Mouse (Mus musculus): Measurements from ENCODE around the gene Mapkapk5.

Gene Mapkapk5

DNA sequence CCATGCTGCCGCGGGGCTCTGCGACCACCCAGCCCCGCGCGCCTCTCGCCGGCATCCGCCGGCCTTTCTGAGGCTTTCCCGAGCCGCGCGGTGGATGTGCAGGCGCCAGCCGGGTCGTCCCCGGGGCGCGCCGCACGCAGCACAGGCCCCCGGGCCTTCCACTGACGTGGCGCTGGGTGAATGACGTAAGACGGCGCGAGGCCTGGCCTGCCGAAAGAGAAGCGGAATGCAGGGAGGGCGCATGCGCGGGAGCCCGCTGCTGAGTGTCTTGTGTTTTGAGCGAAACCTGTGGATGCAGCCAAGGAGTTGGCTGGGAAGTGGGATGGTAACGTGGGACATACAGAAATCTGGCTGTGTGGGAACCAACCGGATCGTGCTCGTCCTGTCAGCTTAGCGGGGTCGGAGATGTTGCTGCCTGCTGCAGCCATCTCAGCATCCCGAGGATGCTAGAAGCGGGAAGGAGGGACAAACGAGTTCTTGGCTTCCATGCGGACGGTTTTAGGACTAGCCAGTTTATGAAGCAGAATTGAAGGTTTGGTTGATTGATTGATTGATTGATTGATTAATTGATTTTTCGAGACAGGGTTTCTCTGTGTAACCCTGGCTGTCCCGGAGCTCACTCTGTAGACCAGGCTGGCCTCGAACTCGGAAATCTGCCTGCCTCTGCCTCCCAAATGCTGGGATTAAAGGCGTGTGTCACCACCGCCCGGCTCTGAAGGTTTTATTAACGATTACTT is at the start of gene Mapkapk5:
Gene Mapkapk5, minus strand, starts transcription at position 113 of the 737 bp plus-strand sequence.
- DNase-seq: peak; percentile 98

GRCm38 (mm10) chr5:121594714-121595313 is 49.1 kb upstream of the Mapkapk5 start:
- no peak for DNase-seq

DNA sequence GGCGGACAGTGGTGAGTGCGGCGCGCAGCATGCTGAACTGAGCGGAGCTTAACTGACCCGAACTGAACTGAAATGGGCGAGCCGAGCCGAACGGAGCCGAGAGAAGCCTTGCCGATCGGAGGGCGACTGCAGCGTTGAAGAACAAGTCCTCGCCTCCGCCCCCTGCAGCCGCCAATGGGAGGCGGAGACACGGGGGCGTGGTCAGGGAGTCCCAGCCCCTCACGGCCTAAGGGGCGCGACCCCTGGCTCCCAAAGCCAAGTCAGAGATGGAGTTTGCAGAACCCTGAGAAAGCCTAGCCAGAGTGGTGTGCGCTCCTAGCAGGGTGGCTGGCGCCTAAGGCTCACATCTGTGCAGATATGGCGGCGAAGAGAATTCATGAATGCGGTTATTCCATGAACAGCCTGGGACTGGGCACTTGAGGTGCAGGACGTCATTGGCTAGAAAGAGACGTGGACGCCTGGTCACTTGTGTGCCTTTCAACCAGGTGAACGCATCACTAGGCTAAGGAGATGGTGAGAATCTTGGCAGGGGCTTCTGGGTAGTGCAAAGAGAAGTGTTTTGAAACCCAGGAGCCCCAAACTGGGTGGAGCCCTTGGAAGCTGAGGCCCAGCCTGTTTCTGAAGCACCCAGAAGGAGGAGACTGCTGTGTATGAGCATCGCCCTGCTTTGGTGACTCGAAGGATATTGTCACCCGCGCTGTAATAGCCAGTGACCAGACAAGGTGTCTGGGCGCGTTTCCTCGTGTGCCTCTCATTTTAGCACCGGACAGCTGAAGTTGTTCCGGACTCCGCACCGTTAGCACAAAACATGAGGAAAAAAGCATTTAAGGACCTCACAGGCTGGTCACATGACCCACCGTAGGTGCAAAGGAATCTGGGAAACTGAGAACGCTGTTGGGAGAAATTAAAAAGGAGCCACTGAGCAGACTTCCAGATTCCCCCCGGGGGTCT is 48.0 kb upstream of the Mapkapk5 start, which contains the start of gene Aldh2:
Gene Aldh2, minus strand, starts transcription at position 374 of the 951 bp plus-strand sequence.
- peak; percentile 75 for DNase-seq

GRCm38 (mm10) chr5:121592816-121593407 is 47.2 kb upstream of the Mapkapk5 start:
- peak; percentile 13 for DNase-seq

- no peak for DNase-seq
Measured at GRCm38 (mm10) chr5:121592064-121592815, 46.5 kb upstream of the Mapkapk5 start.

DNA sequence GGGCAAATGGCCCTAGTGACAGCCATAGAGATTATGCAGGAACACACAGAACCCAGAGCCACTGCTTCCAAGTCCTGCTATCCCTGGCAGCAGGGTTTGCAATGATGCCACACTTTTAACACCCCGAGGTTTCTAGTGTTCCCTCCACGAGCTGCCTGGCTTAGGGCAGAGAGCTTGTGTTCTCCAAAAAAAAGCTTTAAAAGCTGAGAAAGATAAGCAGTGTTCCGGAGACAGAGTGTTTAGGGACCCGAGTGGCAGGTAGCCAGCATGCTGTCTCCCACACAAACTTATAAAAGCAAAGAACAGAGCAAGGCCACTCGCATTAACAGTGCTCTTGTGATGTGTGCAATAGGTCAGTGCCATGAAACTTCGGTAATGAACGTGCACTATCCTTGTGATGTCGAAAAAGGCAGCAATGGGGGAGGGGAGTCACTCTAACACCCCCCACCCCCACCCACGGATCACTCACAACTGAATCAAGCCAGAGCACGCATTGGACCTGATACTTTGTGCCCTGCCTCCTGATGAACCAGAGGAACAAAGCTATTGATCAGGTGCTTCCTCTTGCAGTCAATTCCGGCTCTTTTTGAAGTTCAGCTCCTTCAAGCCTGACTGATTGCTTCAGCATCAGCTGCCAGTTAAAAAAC is 45.8 kb upstream of the Mapkapk5 start:
- DNase-seq: no peak

DNA sequence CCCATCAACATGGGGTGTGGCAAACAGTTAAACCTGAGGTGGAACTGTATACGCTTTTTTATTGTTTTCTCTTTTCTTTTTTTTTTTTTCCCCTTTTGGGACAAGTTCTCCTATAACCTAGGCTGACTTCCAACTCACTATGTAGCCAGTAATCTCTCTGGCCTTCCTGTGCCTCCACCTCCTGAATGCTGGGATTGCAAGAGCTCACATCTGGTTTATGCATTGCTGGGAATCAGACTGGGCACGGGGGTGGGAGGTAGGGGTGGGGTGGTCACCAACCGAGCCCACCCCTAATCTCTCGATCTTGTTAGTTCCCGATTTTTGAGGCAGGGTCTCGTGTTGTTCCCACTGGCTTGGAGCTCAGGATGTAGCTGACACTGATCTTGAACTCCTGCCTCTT is 44.2 kb upstream of the Mapkapk5 start:
- DNase-seq: no peak

DNA sequence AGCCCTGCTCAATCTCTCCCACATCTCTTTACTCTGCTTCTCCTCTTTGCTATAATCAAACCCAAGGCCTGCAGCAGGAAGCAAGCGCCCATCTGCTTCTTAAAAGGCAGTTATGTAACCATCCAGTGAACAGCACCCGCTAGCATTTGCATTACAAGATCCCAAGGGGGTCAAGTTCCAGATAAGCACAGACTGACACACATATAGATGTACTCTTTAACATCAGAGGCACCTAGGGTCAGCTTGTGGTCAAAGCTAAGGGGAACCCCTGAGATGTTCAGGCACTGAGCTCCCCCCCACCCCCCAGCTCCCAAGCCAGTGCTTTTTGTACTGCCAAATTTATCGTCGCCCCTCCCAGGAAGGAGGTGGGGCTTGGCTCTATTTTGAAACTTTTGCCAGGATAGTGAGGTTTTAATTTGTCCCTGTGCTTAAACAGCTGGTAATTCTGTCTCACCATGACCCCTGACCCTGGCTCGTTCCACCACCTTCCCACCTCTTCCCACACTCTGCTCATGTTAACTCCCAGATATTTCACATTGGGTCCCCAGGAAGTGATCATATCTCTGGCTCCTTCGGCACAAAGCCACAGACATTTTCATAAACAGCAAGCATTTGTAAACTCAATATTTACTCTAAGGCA is 40.8 kb upstream of the Mapkapk5 start:
- no peak for DNase-seq

GRCm38 (mm10) chr5:121585699-121586098 is 40.0 kb upstream of the Mapkapk5 start:
- no peak for DNase-seq

DNA sequence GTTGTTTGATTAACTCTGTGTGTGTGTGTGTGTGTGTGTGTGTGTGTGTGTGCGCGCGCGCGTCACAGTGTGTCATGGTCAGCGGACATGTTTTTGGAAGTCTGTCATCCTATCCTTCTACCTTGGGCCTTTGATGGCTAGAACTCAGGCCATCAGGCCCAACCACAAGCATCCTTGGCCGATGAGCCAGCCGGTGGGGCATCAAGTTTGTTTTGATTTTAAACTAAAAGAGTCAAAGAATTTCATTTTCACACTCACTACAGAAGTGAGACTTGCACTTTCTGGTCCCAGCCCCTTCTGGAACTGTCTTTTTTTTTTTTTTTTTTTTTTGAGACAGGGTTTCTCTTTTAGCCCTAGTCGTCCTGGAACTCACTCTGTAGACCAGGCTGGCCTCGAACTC is 39.3 kb upstream of the Mapkapk5 start:
- DNase-seq: no peak

GRCm38 (mm10) chr5:121583765-121584501 is 38.2 kb upstream of the Mapkapk5 start:
- DNase-seq: peak; percentile 63

- no peak for DNase-seq
Measured at GRCm38 (mm10) chr5:121581945-121582344, 36.2 kb upstream of the Mapkapk5 start.

DNA sequence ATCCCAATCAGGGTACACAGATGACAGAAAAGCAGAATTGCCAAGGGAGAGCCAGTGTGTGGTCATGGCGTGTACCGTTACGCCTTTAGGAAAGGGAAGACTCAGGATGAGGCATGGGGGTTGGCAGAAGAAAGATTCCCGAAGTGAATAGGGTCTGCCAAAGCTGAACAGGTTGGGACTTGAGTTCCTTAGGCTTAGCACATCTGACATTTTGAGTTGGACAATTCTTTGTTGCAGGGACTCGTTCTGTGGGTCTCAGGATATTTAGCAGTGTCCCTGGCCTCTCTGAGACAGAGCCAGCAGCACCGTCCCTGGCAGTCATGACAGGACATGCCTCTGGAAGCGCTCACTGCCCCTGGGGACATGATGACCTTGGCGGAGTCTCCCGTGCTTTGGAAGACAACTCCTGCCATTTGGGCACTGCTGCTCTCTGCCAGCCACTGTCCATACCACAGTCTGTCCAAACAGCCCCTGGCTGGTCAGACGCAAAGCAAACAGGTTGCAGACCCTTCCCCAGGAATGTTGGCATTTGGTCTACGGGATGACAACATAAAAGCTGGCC is 31.3 kb upstream of the Mapkapk5 start:
- DNase-seq: no peak

- DNase-seq: no peak
Measured at GRCm38 (mm10) chr5:121575867-121576266, 30.2 kb upstream of the Mapkapk5 start.

GRCm38 (mm10) chr5:121574145-121574544 is 28.4 kb upstream of the Mapkapk5 start:
- DNase-seq: no peak

- no peak for DNase-seq
Measured at GRCm38 (mm10) chr5:121570787-121571186, 25.1 kb upstream of the Mapkapk5 start.

GRCm38 (mm10) chr5:121569881-121570420 is 24.2 kb upstream of the Mapkapk5 start:
- DNase-seq: no peak

DNA sequence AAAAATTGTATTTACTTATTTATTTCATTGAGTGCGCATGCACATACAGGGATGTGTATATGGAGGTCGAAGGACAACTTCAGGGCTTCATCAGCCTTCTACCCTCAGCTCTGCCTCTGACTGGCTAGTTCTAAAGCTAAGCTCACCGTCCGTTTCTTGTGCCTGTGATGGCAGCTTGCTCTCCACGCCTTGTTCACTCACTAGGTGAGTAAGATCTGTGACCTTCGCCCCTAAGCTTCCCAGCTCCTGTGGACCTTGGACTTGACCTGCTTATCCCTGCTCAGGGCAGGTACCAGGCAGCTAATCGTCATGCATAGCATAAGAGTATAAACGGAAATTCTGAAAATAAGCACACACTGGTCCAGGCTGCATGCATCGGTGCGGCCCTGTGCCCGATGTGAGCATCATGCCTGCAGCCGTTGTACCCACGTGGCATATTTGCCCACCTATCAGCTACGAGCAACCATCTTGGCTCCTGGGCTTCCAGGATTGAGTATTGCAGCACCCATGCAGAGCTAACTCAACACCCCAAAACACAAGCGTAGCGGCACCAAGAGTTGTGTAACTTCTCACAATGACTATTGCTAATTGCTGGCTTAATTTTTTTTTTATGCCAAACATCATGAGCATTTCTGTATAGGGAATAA is 20.5 kb upstream of the Mapkapk5 start:
- no peak for DNase-seq

GRCm38 (mm10) chr5:121564468-121564895 is 18.8 kb upstream of the Mapkapk5 start:
- peak; percentile 87 for DNase-seq
